In genomic region chr14:38847566-38847965, GRCm38 (mm10) we compare ENCODE assay signal across 20 mouse cellular contexts.
DNase-seq lines count a peak whose midpoint lies in the region; TF ChIP-seq lines count a peak whose summit lies in the region.
"Had no signal": no experiment of that assay in that cellular context is flagged by ENCODE, and none has a peak within 500 bp of the region (broad histone marks: within the 10 kb centered on the region; RNA-seq: fewer than 3 reads in every experiment).

No protein-coding gene starts in this region.

- peak overlapping the region; percentile 64 for H3K27ac ChIP-seq in layer of hippocampus, adult 2 months
- H3K27ac ChIP-seq: embryonic facial prominence, embryonic 13.5 days; forebrain, embryonic 12.5 days; liver, embryonic 13.5 days; midbrain, embryonic 15.5 days; stomach, embryonic 15.5 days had no signal

- no peak for DNase-seq in layer of hippocampus, adult 2 months (ENCODE audit: low spot score in 2 of 2)
- DNase-seq in layer of hippocampus, postnatal 10 days (ENCODE audit: low spot score in 2 of 2): no peak
- DNase-seq in cerebellum, adult 11 months: peak; percentile 76
- peak; percentile 93 for DNase-seq in cerebellum, adult 9-10 months
- peak; percentile 21 to 46 for DNase-seq in cerebellum, postnatal 4 days (ENCODE audit: low spot score in 2 of 2)
- DNase-seq in kidney, postnatal 4 days: no peak
- no peak for DNase-seq in ovary, postnatal 10 days (ENCODE audit: low spot score)
- DNase-seq: adrenal gland, adult 8-10 months; embryo, embryonic 11 days; kidney, adult 18-20 months; liver, embryonic 13.5 days; lung, adult 2 months; lung, postnatal 36 days; thymus, postnatal 25 days had no signal

- TF ChIP-seq CTCF in layer of hippocampus, adult 2 months (conservative IDR thresholded peaks at IDR 0.05): no peak

- no peak overlapping the region for H3K4me3 ChIP-seq in layer of hippocampus, adult 2 months
- H3K4me3 ChIP-seq: embryonic facial prominence, embryonic 13.5 days; erythroblast, embryonic 14.5 days; forebrain, embryonic 12.5 days; liver, embryonic 13.5 days; midbrain, embryonic 15.5 days; myocyte; stomach, embryonic 15.5 days had no signal

Comparison
In these comparisons a context has a peak if more than half of its experiments do, and no peak if none do; other contexts are left out.
1. DNase-seq: peak in cerebellum, adult 11 months (single experiment), cerebellum, adult 9-10 months (single experiment) and cerebellum, postnatal 4 days (2 of 2); none in layer of hippocampus, adult 2 months (0 of 2), layer of hippocampus, postnatal 10 days (0 of 2), kidney, postnatal 4 days (0 of 2) and ovary, postnatal 10 days (single experiment).